Mouse (Mus musculus) urinary bladder, postnatal 4 days (tissue): Measurements from ENCODE around the gene Gm11214.

ENCODE experiments used
- DNase-seq, 2 experiments: peaks; one replicate each; pipeline ENCODE4 v3.0.0; 2021 to 2022; ENCODE audit warnings: low spot score in 2 of 2

Gene Gm11214

GRCm38 (mm10) chr4:63663279-63663678, at the start of gene Gm11214:
Gene Gm11214, minus strand, starts transcription at chr4:63663379.
- no peak for DNase-seq

- DNase-seq, result no peak
Observed at GRCm38 (mm10) chr4:63711886-63712285, 48.7 kb upstream of the Gm11214 start.

GRCm38 (mm10) chr4:63710431-63711220, 47.4 kb upstream of the Gm11214 start:
- no peak for DNase-seq

GRCm38 (mm10) chr4:63706279-63706971, 43.2 kb upstream of the Gm11214 start:
- no peak for DNase-seq

GRCm38 (mm10) chr4:63704232-63704631, 41.1 kb upstream of the Gm11214 start:
- no peak for DNase-seq

- no peak for DNase-seq
Observed at GRCm38 (mm10) chr4:63703686-63704085, 40.5 kb upstream of the Gm11214 start.

GRCm38 (mm10) chr4:63702006-63702704, 39.0 kb upstream of the Gm11214 start:
- no peak for DNase-seq

GRCm38 (mm10) chr4:63699749-63700148, 36.6 kb upstream of the Gm11214 start:
- no peak for DNase-seq

- DNase-seq, result no peak
Observed at GRCm38 (mm10) chr4:63696921-63697320, 33.7 kb upstream of the Gm11214 start.

- no peak for DNase-seq
Observed at GRCm38 (mm10) chr4:63692351-63692750, 29.2 kb upstream of the Gm11214 start.

GRCm38 (mm10) chr4:63687429-63687828, 24.2 kb upstream of the Gm11214 start:
- DNase-seq, result no peak

- DNase-seq, result no peak
Observed at GRCm38 (mm10) chr4:63686157-63686556, 23.0 kb upstream of the Gm11214 start.

- DNase-seq, result no peak
Observed at GRCm38 (mm10) chr4:63685253-63685525, 22.0 kb upstream of the Gm11214 start.

- no peak for DNase-seq
Observed at GRCm38 (mm10) chr4:63684412-63685252, 21.5 kb upstream of the Gm11214 start.

- no peak for DNase-seq
Observed at GRCm38 (mm10) chr4:63683716-63684115, 20.5 kb upstream of the Gm11214 start.

- DNase-seq, result no peak
Observed at GRCm38 (mm10) chr4:63683056-63683455, 19.9 kb upstream of the Gm11214 start.

GRCm38 (mm10) chr4:63682441-63682840, 19.3 kb upstream of the Gm11214 start:
- no peak for DNase-seq

- DNase-seq, result no peak
Observed at GRCm38 (mm10) chr4:63681557-63681956, 18.4 kb upstream of the Gm11214 start.

GRCm38 (mm10) chr4:63675128-63675527, 11.9 kb upstream of the Gm11214 start:
- no peak for DNase-seq

- no peak for DNase-seq
Observed at GRCm38 (mm10) chr4:63668255-63668654, 5.1 kb upstream of the Gm11214 start.

GRCm38 (mm10) chr4:63665738-63666137, 2.6 kb upstream of the Gm11214 start:
- no peak for DNase-seq

- DNase-seq, result no peak
Observed at GRCm38 (mm10) chr4:63661857-63662256, 1.3 kb downstream of the Gm11214 start.
